Mouse (Mus musculus): ENCODE measurements around the gene Ndufs1.

- no peak for TF ChIP-seq CTCF (IDR thresholded peaks at IDR 0.05; ENCODE audit: low read depth)
- TF ChIP-seq EP300 (IDR thresholded peaks at IDR 0.05; ENCODE audit: low read depth) = no peak
These were observed 11.9 kb upstream of the Ndufs1 start for GRCm38 (mm10) chr1:63188536-63188935.

All from liver, embryonic 14.5 days (tissue).